Mouse (Mus musculus): ENCODE measurements around the gene Krtap6-5.
"Not testable (repeated sequence)": the region's sequence is repeated elsewhere in the genome, so short reads cannot be mapped to it uniquely, and the experiment has no call there.

Gene Krtap6-5

GRCm38 (mm10) chr16:89047783-89048182, at the start of gene Krtap6-5:
Gene Krtap6-5, minus strand, starts transcription at chr16:89047883.
- no peak for DNase-seq (ENCODE audit: low spot score in 2 of 2)

DNA sequence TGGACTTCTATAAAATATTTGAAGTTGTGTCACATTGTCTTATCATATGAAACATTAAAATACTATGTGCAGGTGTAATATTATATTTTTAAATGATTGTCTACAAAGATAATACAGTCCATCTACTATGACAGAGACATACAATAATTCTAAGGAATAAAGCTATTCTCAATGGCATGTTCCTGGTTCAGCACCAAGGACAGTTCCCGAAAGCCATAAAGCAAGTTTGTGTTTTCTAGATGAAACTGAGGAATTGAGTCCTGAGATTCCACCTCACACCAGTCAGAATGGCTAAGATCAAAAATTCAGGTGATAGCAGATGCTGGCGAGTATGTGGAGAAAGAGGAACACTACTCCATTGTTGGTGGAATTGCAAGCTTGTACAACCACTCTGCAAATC, 23.4 kb upstream of the Krtap6-5 start:
- not testable (repeated sequence) for DNase-seq (ENCODE audit: low spot score in 2 of 2)

DNA sequence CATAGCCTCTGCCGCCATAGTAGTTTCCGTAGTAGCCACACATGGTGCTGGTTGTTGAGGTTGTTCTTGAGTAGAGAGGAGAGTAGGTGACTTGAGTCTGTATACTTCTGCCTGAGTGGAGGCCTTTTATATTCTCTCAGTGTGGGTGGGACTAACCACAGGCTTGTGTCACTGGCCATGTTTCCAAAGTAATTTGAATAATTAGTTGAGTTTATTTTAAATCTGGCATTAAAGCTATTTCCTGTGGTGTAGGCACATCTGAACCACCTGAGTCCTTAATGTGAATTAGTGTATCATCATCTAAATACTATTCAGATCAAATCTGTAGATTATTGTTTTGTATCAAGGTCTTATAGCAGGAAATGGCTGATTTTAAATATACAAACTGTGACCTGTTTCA, 16.2 kb upstream of the Krtap6-5 start, which contains the start of gene 1110025L11Rik:
1110025L11Rik (minus strand) TSS at position 101 of the 400 bp plus-strand sequence.
- DNase-seq (ENCODE audit: low spot score in 2 of 2), result not testable (repeated sequence)

GRCm38 (mm10) chr16:89041372-89041771, 6.3 kb downstream of the Krtap6-5 start, which contains the start of gene Gm10228:
Gene Gm10228, minus strand, starts transcription at chr16:89041472.
- not testable (repeated sequence) for DNase-seq (ENCODE audit: low spot score in 2 of 2)

- not testable (repeated sequence) for DNase-seq (ENCODE audit: low spot score in 2 of 2)
Measured at GRCm38 (mm10) chr16:89031399-89031798, 16.3 kb downstream of the Krtap6-5 start, which contains the start of gene Krtap6-1. Gene Krtap6-1, plus strand, starts transcription at chr16:89031699.

- not testable (repeated sequence) for DNase-seq (ENCODE audit: low spot score in 2 of 2)
Measured at GRCm38 (mm10) chr16:89014984-89015383, 32.7 kb downstream of the Krtap6-5 start, which contains the start of gene Gm10229. Gene Gm10229, plus strand, starts transcription at chr16:89015284.

- DNase-seq (ENCODE audit: low spot score in 2 of 2), result no peak
Measured at GRCm38 (mm10) chr16:89013973-89014372, 33.7 kb downstream of the Krtap6-5 start.

DNA sequence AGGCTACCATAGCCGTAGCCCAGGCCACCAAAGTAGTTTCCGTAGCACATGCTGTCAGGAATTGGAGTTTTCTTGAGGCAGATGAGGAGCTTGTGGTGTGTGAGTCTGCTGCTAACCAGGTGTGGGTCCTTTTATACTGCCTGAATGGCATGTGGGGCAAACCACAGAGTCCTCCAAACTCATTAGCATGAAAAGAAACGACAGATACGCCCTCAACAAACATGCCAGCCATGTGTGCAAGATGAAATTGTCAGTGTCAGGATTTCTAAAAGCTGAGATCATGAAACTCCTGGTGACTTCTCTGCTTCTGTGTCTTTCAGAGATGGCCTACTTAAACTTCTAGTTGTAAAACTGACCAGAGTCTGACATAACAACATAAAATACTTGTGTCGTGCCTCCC, 37.0 kb downstream of the Krtap6-5 start, which contains the start of gene Krtap22-2:
Krtap22-2 (minus strand) TSS at position 101 of the 400 bp plus-strand sequence.
- DNase-seq (ENCODE audit: low spot score in 2 of 2), result no peak

Data from right cerebral cortex, postnatal 36 days (tissue).